Mouse (Mus musculus): ENCODE measurements at regions not wholly inside any gene's neighbourhood (a gene's known extent, or its start where the extent isn't known, plus 50 kb on each side); places are given as distances from the start of the nearest gene placed in this dataset.

DNA sequence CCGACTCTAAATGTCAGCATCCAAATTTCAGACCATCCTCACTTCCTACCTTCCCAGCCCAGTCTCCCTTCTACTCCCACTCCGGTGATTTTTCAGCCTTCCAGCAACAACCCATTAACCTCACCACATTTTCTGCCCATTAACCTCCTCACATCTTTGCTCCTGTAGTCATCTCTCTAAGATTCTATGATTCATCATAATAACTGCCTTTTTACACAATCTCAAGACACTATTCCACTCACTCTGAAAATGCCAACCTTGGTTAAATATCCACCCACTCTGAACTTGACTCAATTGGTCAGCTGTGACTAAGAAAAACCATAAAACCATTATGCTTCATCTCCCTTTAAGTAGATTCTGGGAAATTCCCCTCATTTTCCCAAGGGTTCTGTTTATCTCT is 403.3 kb upstream of the Npsr1 start:
- no peak for TF ChIP-seq ZNF384 (IDR thresholded peaks at IDR 0.05; ENCODE audit: low read depth, low read length)
- TF ChIP-seq CHD2 (IDR thresholded peaks at IDR 0.05; ENCODE audit: low read depth, low read length): no peak
- TF ChIP-seq MAFK (IDR thresholded peaks at IDR 0.05; ENCODE audit: insufficient read depth, low read depth, low read length): no peak
- no peak for TF ChIP-seq HCFC1 (IDR thresholded peaks at IDR 0.05; ENCODE audit: borderline replicate concordance, insufficient read depth, low read length)
